Mouse (Mus musculus): ENCODE measurements around the gene Rxra. TPM values are rescaled to one million over a fixed set of nuclear protein-coding genes. Genes with fewer than 3 reads are reported as not detected.

The Rxra gene
- polyA plus RNA-seq, 1 experiment from 2014 or later: 6.7 TPM

DNA sequence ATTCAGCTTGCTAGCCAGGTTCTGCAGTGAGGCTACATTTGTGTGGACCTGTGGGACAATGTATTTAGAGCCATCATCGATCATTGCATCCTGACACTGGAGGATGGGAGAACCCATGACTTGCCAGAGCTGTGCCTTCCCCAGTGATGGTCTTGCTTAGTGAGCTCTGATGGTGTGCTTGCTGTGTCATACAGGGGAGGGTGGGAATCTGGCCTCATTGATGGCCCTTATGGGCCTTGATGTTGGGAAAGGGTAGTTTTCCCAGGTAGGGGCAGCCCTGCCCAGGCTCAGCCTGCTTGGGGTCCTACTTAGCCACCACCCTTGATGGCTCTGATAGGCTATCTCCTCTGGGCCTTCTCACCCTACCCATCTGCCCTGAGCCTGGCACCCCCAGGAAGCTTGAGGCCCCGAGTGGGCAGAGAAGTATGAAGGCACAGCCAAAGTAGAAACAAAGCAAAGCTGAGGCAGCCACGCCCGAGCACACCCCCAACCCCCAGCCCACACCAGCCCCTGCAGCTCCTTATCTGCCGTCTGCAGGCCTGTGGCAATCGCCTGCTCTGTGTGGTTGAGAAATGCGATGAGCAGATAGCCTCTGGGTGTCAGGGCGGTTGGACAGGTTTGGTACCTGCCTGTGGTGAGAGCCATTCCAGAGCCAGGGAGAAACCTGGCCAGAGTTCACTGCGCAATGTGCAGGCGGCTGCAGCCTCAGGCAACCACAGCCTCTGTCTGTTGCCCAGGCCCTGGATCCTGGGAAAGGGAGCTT lies 26.8 kb downstream of the Rxra start:
- Histone ChIP-seq H3K36me3 (no peaks in the 10 kb centered on the region), H3K9ac (peak overlapping the region; percentile 58; the same call in 1 of the 2 replicates), H3K27me3 (replicated peaks) (no peaks in the 10 kb centered on the region), H3K4me3 (no peak overlapping the region), H3K27ac (replicated peaks) (0 out of 2 replicates have a peak overlapping the region, but pooled peaks have one; percentile 54), H3K9me3 (no peaks in the 10 kb centered on the region), H3K4me1 (peaks cover 80% of the 10 kb centered on the region), H3K4me2 (peak overlapping the region; percentile 6; the same call in 1 of the 2 replicates)
- no peak for ATAC-seq (ENCODE audit: extremely low read depth, insufficient number of reproducible peaks, low FRiP score, low TSS enrichment)
- 44% methylated on average over 10 of the region's 10 CpGs for WGBS

DNA sequence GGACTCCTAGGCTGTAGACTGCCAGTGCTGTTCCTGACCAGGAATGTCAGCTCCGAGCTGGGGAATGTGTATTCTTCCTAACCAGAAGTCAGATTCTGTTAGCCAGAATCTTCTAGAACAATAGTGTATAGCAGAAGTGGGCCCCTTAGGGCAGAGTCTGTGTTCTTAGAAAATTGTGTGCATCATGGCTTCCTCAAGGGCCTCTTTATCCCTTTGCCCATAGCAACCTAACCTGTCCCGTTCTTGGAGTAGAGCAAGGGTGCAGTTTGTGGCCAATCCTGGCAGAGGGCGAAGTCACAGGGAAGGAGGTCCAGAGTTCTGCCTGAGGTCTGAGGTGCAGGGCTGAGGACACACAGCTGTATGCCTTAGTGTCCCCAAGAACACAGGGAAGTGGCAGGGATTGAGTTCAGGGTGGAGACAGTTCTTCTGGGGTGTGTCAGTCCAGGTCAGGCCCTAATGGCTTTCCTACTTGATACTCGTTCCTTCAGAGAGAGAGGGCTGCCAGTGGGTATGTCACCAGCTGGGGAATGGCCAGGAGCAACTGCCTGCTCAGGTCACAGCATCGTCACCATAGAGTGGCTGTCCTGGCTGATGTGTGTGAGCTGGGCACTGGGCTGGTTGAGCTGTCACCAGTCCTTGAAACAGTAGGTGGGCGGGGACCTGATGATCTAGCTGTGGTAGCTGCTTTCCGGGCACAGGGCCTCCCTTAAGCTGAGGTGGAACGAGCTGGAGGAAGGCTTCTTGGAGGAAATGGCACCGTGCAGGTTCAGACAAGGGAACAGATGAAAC lies 27.8 kb downstream of the Rxra start:
- Histone ChIP-seq H3K27ac (replicated peaks) (peak overlapping the region; percentile 54; the same call in 1 of the 2 replicates), H3K9me3 (no peaks in the 10 kb centered on the region), H3K4me1 (peaks cover 78% of the 10 kb centered on the region), H3K4me3 (no peak overlapping the region), H3K27me3 (replicated peaks) (no peaks in the 10 kb centered on the region), H3K9ac (peak overlapping the region; percentile 34; the same call in 1 of the 2 replicates), H3K4me2 (no peak overlapping the region), H3K36me3 (no peaks in the 10 kb centered on the region)
- no peak for ATAC-seq (ENCODE audit: extremely low read depth, insufficient number of reproducible peaks, low FRiP score, low TSS enrichment)
- WGBS: 47% methylated on average over 9 of the region's 9 CpGs

DNA sequence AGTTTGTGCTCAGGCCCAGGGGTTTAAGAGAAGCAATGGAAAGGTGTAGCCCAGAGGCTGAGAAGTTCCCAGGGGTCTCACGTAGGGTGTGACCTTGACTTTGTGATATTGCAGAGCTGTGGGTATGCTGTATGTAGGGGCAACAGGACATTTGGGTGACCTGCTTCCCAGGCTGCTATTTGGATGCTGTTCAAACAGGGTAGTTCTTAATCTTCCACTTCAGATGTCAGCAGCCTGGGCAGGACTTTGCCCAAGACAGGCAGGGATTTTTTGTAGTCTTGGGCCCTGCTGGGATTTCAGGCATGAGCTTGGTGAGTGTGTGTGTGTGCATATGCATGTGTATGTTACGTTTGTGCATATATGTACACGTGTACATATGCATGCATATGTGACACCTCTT lies 28.4 kb downstream of the Rxra start:
- H3K4me2 ChIP-seq: no peak overlapping the region
- no peak overlapping the region for H3K4me3 ChIP-seq
- peak overlapping the region; percentile 54; the same call in 1 of the 2 replicates for H3K27ac ChIP-seq (replicated peaks)
- no peaks in the 10 kb centered on the region for H3K27me3 ChIP-seq (replicated peaks)
- no peaks in the 10 kb centered on the region for H3K36me3 ChIP-seq
- peak overlapping the region; percentile 34; the same call in 1 of the 2 replicates for H3K9ac ChIP-seq
- H3K4me1 ChIP-seq: peaks cover 78% of the 10 kb centered on the region
- 77% methylated on average over 3 of the region's 3 CpGs for WGBS
- no peak for ATAC-seq (ENCODE audit: extremely low read depth, insufficient number of reproducible peaks, low FRiP score, low TSS enrichment)
- no peaks in the 10 kb centered on the region for H3K9me3 ChIP-seq

DNA sequence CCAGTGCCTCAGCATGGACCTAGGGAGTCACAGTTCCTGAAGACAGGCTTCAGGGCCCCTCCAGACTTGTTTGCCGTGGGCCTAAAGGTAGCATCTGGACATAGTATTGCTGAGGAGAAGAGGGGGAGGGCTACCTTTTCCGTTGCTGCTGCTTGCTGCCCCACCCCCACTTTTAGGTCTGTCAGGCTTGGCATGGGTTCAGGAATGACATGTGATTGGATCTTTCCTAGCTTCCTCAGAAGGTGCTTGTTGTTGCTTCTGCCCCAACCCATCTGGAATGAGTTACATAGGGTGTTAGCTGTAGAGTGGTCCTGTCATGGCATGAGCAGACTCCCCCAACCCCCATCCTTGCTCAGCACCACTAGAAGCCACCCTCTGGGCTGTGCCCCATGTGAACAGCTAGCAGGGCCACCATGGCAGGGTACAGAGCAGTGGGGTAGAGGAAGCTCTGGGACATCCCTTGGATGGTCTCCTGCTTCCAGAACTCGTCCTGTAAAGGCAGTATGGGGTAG lies 34.7 kb downstream of the Rxra start:
- Histone ChIP-seq H3K4me3 (no peak overlapping the region), H3K4me1 (peaks cover 79% of the 10 kb centered on the region), H3K36me3 (no peaks in the 10 kb centered on the region), H3K4me2 (0 out of 2 replicates have a peak overlapping the region, but pooled peaks have one; percentile 3), H3K27ac (replicated peaks) (0 out of 2 replicates have a peak overlapping the region, but pooled peaks have one; percentile 24), H3K27me3 (replicated peaks) (no peaks in the 10 kb centered on the region), H3K9me3 (no peaks in the 10 kb centered on the region), H3K9ac (peak overlapping the region; percentile 26; the same call in 1 of the 2 replicates)
- no peak for ATAC-seq (ENCODE audit: extremely low read depth, insufficient number of reproducible peaks, low FRiP score, low TSS enrichment)
- 36% methylated on average over 3 of the region's 3 CpGs for WGBS

DNA sequence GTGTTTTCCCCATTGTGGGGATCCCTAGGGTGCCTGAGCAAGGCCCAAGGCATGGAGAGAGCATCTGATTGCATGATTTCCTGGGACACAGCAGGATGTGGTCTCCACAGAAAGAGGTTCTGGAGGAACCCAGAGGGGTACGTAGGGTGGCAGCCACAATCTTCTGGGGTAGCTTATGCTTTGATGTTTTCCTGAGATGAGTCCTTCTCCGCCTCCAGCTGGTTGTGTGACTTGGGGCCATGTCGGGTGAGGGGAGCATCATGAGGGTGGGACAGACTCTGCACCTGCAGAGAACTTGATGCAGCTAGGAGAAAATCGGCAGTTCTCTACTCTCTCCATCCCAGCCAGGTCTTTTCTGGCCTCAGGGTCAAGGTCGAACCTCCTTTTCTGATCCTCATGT lies 36.4 kb downstream of the Rxra start:
- H3K4me1 ChIP-seq: peaks cover 93% of the 10 kb centered on the region
- no peak overlapping the region for H3K9ac ChIP-seq
- no peaks in the 10 kb centered on the region for H3K36me3 ChIP-seq
- no peak for ATAC-seq (ENCODE audit: extremely low read depth, insufficient number of reproducible peaks, low FRiP score, low TSS enrichment)
- peak overlapping the region; percentile 39; the same call in 1 of the 2 replicates for H3K4me2 ChIP-seq
- H3K4me3 ChIP-seq: no peak overlapping the region
- WGBS: 64% methylated on average over 5 of the region's 5 CpGs
- H3K9me3 ChIP-seq: no peaks in the 10 kb centered on the region
- no peaks in the 10 kb centered on the region for H3K27me3 ChIP-seq (replicated peaks)
- H3K27ac ChIP-seq (replicated peaks): peak overlapping the region; percentile 51

DNA sequence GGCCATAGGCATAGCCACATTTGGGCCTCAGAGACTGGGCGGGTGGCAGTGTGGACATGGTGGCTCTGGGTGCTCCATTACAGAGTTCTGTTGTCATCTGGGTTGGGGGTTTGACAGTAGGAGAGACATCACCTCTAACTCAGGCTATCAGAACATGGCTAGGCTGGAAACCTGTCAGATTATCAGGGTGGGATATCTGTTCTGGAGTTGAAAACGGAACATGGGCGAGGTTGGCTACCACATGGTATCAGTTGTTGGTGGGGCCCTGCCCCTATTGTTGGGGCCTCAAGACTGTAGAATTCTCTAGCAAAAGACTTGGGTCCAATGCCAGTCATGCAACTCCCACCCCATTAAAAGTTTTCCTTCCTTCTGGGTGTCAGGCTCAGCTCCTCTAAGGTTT lies 37.1 kb downstream of the Rxra start:
- H3K27ac ChIP-seq (replicated peaks): peak overlapping the region; percentile 51
- no peaks in the 10 kb centered on the region for H3K27me3 ChIP-seq (replicated peaks)
- no peaks in the 10 kb centered on the region for H3K36me3 ChIP-seq
- H3K9ac ChIP-seq: peak overlapping the region; percentile 25; the same call in 1 of the 2 replicates
- 71% methylated on average over 3 of the region's 3 CpGs for WGBS
- H3K4me2 ChIP-seq: peak overlapping the region; percentile 39
- H3K4me3 ChIP-seq: no peak overlapping the region
- no peaks in the 10 kb centered on the region for H3K9me3 ChIP-seq
- peaks cover 100% of the 10 kb centered on the region for H3K4me1 ChIP-seq
- ATAC-seq (ENCODE audit: extremely low read depth, insufficient number of reproducible peaks, low FRiP score, low TSS enrichment): no peak

DNA sequence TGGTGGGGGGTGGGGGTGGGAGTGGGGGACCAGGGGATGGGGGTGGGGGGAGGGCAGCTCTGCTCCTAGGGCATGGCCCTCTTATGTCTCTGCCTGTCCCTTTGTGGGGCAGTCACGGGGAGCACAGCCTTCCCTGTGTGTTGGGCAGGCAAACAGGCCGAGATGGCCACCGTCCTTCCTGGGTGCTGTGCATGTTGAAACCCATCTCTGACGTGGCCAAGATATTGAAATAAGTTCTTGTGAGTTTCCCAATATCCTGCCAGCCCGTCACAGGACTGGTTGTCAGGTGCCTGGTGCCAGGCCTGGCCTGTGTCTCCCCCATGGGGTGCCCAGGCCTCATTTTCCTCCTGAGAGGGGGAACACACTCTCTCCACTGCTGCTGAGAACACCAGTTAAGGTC lies 37.9 kb downstream of the Rxra start:
- no peak for ATAC-seq (ENCODE audit: extremely low read depth, insufficient number of reproducible peaks, low FRiP score, low TSS enrichment)
- 83% methylated on average over 5 of the region's 5 CpGs for WGBS

DNA sequence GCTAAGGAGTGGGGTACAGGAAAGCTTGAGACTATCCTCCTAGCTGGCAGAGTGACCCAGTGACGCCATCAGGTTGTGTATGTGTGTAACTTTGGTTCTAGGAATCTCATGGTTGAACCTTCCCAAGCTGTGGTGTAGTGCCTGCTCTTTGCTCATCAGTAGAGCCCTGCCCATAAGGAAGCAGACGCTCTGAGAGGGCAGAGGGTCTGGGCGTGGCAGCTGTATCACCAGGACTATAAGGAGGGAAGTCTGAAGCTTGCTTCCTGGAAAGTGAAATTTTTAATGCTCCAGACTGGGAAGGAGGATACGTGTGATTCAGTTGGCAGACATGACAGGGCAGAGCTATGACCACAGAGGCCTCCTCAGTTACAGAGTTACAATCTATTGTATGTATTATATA lies 39.0 kb downstream of the Rxra start:
- ATAC-seq (ENCODE audit: extremely low read depth, insufficient number of reproducible peaks, low FRiP score, low TSS enrichment): no peak
- Histone ChIP-seq H3K4me2 (no peak overlapping the region), H3K27ac (replicated peaks) (peak overlapping the region; percentile 48), H3K9me3 (no peaks in the 10 kb centered on the region), H3K27me3 (replicated peaks) (no peaks in the 10 kb centered on the region), H3K9ac (no peak overlapping the region), H3K4me3 (no peak overlapping the region), H3K36me3 (no peaks in the 10 kb centered on the region), H3K4me1 (peaks cover 100% of the 10 kb centered on the region)
- WGBS: 58% methylated on average over 4 of the region's 4 CpGs

More for the DNA sequence above, 37.9 kb downstream of the Rxra start:
- H3K36me3 ChIP-seq: no peaks in the 10 kb centered on the region
- no peak overlapping the region for H3K9ac ChIP-seq
- no peak overlapping the region for H3K27ac ChIP-seq (replicated peaks)
- H3K4me2 ChIP-seq: no peak overlapping the region
- H3K9me3 ChIP-seq: no peaks in the 10 kb centered on the region
- peaks cover 100% of the 10 kb centered on the region for H3K4me1 ChIP-seq
- H3K27me3 ChIP-seq (replicated peaks): no peaks in the 10 kb centered on the region
- H3K4me3 ChIP-seq: no peak overlapping the region

DNA sequence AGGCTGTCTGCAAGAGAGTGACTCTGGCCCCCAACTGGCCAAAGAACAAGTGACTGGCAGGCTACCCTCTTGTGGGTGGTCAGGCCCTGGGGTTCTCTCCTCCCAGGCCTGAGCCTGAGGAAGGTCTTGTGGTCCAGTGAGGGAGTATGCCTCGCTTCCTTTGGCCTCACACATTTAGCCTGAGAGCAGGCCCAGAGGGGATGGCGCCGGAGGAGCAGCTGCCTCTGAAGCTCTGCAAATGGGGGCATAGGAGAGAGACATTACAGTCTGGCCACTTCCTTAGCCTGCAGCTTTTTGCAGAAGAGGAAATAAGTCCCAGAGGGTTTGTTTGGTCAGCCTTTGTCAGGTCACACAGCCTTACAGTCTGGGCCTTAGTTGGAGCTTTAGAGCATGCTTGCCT lies 40.1 kb downstream of the Rxra start:
- H3K4me1 ChIP-seq: peaks cover 91% of the 10 kb centered on the region

DNA sequence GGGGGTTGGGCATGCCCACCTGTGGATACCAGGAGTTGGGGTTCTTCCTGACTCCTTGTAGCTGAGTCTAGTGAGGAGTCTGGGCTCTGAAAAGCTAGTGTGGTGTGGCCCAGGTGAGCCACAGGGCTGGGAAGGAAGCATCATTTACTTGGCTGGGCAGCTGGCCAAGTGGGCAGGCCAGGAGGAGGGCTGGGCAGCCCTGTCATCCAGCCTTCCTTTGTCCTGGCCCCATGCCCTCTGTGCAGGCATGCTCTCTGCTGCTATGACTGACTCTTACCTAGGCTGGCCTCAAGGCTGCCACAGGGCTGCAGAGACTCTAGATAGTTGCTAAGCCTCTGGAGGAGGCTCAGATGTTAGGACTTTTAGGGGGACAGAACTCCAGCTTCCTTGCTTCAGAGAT lies 42.0 kb downstream of the Rxra start:
- peaks cover 80% of the 10 kb centered on the region for H3K4me1 ChIP-seq
- no peaks in the 10 kb centered on the region for H3K27me3 ChIP-seq (replicated peaks)
- H3K9me3 ChIP-seq: no peaks in the 10 kb centered on the region
- H3K4me3 ChIP-seq: no peak overlapping the region
- no peaks in the 10 kb centered on the region for H3K36me3 ChIP-seq
- H3K9ac ChIP-seq: peak overlapping the region; percentile 3; the same call in 1 of the 2 replicates
- peak overlapping the region; percentile 40; the same call in 1 of the 2 replicates for H3K27ac ChIP-seq (replicated peaks)
- H3K4me2 ChIP-seq: no peak overlapping the region
- ATAC-seq (ENCODE audit: extremely low read depth, insufficient number of reproducible peaks, low FRiP score, low TSS enrichment): peak; percentile 40; the same call in 1 of the 2 replicates

More for the DNA sequence above, 40.1 kb downstream of the Rxra start:
- 74% methylated on average over 3 of the region's 3 CpGs for WGBS
- peak overlapping the region; percentile 48 for H3K27ac ChIP-seq (replicated peaks)
- no peaks in the 10 kb centered on the region for H3K27me3 ChIP-seq (replicated peaks)
- no peaks in the 10 kb centered on the region for H3K36me3 ChIP-seq
- no peak for ATAC-seq (ENCODE audit: extremely low read depth, insufficient number of reproducible peaks, low FRiP score, low TSS enrichment)
- no peak overlapping the region for H3K4me2 ChIP-seq
- H3K4me3 ChIP-seq: no peak overlapping the region
- H3K9ac ChIP-seq: 0 out of 2 replicates have a peak overlapping the region, but pooled peaks have one; percentile 28
- no peaks in the 10 kb centered on the region for H3K9me3 ChIP-seq

DNA sequence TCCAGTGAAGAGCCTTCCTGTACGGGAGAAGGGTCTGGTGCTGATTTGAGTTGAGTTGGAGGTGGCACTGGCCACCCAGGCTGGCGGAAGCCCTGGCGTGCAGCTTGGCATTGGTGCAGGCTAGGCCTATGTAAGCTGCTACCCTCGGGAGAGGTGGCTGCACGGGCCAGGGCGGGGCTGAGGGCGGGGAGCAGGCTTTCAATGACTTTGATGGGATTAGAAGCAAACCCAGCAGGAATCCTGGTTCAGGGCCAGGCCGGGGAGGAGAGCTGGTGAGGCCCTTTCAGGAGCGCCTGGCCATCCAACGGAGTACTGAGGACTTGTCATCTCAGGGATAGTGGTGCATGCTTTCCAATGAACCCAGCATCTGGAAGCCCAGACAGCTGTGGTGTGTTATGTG lies 43.4 kb downstream of the Rxra start:
- H3K4me3 ChIP-seq: no peak overlapping the region
- ATAC-seq (ENCODE audit: extremely low read depth, insufficient number of reproducible peaks, low FRiP score, low TSS enrichment): no peak
- H3K9me3 ChIP-seq: no peaks in the 10 kb centered on the region
- H3K36me3 ChIP-seq: no peaks in the 10 kb centered on the region
- no peak overlapping the region; the same call in 1 of the 2 replicates for H3K9ac ChIP-seq
- H3K27me3 ChIP-seq (replicated peaks): no peaks in the 10 kb centered on the region
- H3K27ac ChIP-seq (replicated peaks): no peak overlapping the region
- peaks cover 76% of the 10 kb centered on the region for H3K4me1 ChIP-seq
- H3K4me2 ChIP-seq: no peak overlapping the region
- WGBS: 52% methylated on average over 10 of the region's 10 CpGs

Measured in heart, embryonic 13.5 days (tissue).